Mouse (Mus musculus) adrenal gland, adult 8-10 months (tissue): Measurements from ENCODE around the gene Nat14. TPM values are rescaled to one million over a fixed set of nuclear protein-coding genes. Genes with fewer than 3 reads are reported as not detected.
A peak's percentile ranks its signal among the peaks of the same experiment; 100 is the strongest.
"Not testable (repeated sequence)": the region's sequence is repeated elsewhere in the genome, so short reads cannot be mapped to it uniquely, and the experiment has no call there.

Experiments
- DNase-seq: peaks from one replicate; pipeline ENCODE4 v3.0.0; 2022
- total RNA-seq, 4 experiments: library from RNA; stranded (reverse); gene quantifications; 2 replicates each; pipeline ENCODE4 v1.2.4; 2022

The Nat14 gene
- total RNA-seq, result 10 to 100 TPM in 2 of 4 experiments, 1 to 10 TPM in 2; 8.5 to 13.3 (median 10.4) TPM

DNA sequence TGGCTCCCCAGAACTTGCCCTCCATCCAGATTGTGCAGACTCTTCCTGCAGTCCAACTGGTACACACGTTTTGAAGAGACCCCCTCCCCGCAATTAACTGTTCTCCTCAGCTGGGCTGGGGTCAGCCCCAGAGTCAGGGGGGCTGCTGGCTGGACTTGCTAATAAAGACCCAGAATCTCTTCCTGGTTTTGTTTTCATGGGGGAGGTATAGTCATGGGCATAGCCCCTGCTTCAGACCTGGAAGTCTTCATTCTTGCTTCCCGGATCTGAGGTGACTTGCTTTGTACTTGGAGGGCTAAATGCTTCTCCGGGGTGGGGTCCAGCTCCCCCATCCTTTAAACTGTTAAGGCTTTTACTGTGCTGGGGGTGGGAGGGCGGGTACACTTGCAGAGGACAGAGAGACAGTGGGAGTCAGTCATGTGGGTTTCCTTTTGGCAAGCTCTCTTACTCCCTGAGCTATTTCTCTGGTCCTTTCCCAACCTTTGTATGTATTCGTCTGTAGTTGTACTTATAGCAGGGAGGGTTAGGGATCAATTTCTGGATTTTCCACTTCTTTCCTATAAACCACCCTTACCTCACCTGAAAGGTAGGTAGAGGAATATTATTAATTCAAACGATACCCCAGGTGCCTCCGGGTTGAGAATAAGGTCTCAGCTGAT is at the start of gene Nat14:
TSS of gene Nat14 (plus strand) at position 205 of the 659 bp plus-strand sequence.
- no peak for DNase-seq

DNA sequence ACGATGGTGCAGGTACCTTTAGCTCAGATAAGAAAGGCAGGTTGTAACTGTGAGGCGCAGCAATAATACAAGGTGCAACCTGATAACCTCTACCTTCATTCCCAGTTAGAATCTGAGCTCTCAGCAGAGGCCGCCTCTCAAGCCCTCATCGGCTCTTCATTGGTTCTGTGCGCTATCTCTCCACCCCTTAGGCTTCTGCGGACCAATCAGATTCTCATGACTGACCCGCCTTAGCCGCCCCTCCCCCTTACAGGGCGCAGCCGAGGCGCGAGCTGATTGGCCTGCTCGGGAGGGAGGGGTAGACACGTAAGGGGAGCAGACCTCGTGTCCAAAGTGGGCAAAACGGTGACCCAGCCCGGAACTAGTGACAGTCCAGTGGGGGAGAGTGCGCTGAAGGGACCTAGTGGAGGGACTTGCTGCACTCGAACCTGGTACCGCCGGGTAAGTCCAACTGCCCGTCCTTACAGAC is 45.0 kb upstream of the Nat14 start, which contains the start of gene Isoc2a:
TSS of gene Isoc2a (plus strand) at position 401 of the 469 bp plus-strand sequence.
- peak; percentile 91 for DNase-seq

DNA sequence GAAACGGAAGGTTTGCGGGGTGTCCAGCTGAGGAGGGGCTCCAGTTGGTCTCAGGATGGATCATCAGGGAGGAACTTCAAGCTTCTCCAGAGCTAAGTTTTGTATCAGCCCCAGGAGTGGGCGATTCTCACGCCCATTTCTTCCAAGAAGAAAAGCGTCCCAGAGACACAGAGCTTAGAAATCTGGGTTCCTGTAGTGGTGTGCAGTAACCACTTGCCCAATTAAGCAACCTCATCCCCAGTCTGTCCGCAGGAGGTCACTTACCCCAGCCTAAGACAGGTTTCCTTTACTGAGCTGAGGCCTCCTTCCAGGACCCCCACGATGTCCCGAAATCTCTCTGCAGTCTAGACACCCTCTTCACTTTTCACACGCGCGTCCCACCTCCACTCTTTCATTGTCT is 44.6 kb upstream of the Nat14 start:
- DNase-seq, result no peak

DNA sequence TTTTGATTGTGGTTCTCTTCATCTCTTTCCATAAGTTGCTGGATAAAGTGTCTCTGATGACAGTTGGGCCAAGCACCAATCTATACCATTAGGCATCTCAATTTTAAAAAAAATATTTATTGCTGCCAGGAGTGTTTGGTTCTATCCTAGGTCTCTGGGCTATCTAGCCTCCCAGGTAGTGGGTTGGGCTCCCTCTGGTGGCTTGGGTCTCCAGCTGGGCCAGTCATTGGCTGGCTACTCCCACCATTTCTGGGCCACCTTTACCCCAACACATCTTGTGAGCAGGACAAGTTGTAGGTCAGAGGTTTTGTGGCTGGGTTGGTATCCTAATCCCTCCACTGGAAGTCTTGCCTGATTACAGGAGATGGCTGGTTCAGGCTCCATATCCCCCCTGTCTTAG is 43.6 kb upstream of the Nat14 start:
- no peak for DNase-seq

DNA sequence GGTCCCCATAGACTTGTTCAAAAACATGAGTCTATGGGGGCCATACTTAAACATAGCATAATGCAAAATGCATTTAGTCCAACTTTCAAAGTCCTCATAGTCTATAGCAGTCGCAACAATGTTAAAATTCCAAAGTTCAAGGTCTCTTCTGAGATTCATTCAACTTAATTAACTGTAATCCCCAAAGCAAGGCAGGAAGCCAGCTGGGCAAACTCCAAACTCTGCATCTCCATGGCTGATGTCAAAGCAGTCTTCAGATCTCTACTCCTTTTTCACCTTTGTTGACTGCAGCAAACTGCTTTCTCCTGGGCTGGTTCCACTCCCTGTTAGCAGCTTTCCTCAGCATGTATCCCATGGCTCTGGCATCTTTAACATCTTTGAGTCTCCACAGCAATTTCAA is 42.8 kb upstream of the Nat14 start:
- DNase-seq, result not testable (repeated sequence)

DNA sequence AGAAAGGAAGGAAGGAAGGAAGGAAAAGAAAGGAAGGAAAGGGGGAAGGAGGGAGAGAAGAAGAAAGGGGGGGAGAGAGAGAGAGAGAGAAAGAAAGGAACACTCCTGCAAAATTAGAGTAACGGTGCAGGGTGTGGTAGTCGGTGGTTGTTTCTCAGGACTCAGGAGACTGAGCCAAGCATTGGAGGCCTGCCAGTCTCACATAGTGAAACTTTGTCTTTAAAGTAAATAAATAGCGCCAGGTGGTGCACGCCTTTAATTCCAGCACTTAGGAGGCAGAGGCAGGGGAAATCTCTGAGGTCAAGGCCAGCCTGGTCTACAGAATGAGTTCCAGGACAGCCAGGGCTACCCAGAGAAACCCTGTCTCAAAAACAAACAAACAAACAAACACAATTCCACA is 35.1 kb upstream of the Nat14 start:
- no peak for DNase-seq

DNA sequence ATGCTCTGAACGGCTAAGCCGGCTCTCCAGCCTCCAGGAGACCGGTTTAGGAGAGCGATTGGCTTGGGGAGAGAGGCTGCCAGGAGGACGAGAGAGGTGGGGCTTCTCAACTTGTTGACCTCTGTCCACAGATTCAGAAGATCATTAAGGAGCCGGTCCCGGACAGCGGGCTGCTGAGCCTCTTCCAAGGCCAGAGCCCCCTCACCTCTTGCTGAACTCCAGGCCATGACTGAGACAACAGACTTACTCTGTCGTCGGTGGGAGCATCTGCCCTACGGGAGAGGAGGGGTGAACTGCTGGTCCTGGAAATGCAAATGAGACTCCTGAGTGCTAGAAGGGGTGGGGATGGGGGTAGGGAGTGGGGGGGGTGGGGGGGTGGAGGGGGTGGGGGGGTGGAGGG is 26.6 kb upstream of the Nat14 start:
- DNase-seq, result no peak

DNA sequence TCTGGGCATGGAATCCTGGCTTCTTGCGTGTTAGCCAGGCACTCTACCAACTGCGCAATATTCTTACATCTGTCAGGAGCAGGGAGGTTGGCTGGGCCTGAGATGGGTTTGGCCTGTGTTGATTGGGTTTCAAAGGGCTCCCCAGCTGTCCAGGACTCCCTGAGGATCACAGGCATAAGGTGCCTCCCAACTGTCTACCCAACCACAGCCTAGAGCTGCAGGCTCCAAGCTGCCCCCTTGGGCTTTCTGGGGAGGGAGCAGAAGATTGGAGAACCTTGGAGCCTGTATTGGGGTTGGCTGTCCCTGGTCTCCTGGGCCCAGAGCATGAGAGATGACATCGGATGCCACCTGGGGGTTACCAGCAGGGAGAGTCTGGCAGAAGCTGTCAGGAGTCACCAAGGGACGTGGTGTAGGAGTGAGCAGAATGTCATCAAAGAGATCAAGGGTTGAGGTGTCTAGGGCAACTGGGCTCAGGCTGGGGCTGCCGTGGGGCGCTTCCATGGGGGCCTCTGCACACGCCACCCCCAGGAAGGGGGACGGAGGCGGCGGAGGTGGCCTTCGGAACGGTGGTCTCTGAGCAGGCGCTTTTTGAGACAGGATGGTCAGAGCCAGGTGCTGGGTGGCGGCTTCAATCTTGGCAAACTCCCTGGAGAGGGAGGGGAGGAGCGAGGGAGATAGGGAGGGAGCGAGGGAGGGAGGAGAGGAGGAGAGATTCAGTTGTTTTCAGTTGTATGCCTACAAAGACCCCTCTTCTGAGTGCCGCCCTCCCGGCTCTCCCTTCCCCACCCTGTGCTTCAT is 22.8 kb upstream of the Nat14 start:
- no peak for DNase-seq

DNA sequence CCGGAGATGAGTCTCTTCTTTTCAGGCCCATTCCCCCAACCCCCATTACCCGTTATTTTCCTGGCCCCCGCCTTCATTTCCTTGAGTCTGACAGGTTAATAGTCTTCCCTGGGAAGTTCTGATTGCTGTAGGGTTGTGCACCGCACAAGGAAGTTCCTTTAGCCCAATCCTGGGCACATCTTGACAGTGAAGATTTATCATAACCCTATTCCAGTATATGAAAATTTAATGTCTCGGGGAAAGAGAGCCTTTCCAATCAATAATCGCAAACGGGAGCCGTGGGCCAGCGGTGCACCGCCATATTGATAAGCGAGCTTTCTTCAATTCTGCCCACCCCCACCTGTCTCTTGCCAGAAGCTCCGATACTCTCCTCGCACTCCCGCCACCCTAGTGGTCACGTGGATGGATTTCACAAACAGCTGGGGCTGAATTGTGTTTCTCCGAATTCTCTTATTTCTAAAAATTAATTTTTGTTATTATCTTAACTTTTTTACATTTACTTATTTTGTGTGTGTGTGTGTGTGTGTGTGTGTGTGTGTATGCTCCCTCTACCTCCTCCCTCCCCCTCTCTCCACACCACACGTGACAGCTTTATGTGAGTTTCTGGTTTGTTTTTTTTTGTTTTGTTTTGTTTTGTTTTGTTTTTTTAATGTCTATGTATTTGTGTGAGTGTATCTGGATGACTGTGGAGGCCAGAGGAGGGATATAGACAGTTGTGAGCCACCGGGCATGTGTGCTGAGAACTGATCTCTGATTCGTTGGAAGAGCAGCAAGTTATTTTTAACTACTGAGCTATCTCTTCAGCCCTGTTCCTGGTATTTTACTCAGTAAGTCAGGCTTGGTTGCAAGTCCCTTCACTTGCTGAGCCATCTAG is 21.9 kb upstream of the Nat14 start:
- no peak for DNase-seq

DNA sequence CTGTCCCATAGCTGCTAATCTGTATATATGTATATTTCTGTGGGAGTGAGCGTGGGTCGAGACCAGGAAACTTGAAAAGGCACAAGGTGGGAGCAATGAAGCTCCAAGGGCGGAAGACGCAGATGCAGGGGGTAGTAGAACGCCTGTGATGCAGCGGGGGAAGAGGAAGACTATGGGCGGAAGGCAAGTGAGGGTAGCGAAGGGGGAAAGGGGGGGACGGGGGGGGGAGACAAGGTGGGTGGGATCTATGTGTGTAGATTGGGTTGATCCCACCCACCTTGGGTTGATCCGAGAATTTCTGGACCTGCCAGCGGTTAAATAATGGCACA is 21.3 kb upstream of the Nat14 start:
- DNase-seq, result no peak

DNA sequence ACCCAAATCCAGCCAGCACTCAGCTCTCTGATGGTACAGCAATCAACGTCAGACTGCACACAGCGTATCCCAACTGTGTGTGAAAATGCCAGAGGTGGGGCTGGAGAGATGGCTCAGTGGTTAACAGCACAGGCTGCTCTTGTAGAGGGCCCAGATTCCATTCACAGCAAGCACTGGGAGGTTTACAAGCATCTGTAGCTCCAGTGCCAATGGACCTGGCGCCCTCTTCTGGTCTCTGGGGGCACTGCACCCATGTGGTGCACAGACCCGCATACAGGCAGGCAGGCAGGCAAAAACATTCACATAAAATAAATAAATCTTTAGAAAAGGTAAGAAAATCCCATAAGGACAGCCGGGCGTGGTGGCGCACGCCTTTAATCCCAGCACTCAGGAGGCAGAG is 20.7 kb upstream of the Nat14 start:
- DNase-seq, result no peak

DNA sequence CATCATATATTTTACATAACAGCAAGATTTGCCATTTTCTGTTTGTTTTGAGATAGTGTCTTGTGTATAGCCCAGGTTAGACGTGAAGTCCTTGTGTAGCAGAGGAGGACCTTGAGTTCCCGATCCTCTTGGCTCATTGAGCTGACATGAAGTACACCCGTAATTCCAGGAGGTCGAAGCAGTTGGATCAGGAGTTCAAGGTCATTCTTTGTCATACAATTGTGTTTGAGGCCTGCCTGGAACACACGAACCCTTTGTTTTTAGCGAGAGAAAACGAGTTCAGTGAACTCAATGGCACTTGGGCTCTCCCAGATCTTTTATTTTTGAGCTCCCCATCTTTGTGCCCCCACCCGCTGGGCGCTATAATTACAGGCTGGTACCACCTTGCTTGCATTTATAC is 19.4 kb upstream of the Nat14 start:
- DNase-seq, result no peak

DNA sequence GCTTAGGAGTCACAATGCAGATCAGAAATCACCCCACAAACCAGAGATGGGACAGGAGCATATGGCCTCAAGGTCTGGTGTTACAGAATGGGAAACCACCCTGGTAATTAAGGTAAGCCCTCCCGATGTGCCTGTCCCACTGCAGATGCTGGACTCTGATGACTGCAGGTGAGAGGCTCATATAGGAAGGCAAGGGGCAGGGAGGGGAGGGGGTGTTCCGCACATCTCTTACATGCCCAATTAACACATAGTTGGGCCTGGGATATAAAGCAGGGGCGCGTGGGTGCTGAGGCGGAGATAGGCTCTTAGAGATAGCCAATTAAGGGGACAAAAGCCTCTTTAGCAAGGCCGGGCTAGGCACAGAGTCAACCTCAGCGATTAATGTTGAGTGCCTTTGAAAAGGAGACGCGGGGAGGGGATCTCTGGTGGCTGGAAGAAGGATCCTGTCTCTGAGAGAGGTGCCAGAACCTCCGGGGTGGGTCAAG is 15.3 kb upstream of the Nat14 start, which contains the start of gene Gm36210:
TSS of gene Gm36210 (minus strand) at position 51 of the 485 bp plus-strand sequence.
- no peak for DNase-seq

DNA sequence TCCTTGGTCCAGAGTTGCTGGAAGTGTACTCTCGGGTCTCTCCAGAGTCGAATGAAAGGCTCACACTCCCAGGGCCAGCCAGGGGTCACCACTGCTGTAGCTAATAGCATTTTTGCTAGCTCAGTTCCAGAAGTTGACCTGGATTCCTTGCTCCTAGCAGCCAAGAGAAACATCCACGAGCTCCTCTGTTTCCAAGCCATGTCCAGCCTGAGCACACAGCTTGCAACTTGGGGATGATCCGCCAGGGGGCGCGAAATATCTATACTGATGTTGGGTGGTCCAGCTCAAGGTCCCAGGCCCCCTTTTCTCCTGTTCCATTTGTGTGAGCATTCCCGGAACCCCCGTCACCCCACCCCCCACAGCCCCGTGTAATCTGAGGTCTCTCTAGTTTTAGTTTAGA is 10.3 kb upstream of the Nat14 start:
- DNase-seq, result no peak

DNA sequence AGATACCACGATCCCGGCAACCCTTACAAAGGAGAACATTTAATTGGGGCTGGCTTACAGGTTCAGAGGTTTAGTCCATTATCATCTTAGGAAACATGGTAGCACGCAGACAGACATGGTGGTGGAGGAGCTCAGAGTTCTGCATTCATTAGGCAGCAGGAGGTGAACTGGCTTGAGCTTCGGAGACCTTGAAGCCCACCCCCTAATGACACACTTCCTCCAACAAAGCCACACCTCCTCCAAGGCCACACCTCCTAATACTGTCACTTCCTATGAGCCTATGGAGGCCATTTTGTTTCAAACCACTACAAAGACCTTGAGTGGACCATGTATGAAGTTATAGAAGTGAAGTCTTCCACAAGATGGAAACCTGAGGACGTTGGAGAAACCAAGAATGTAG is 9.6 kb upstream of the Nat14 start:
- DNase-seq, result no peak

DNA sequence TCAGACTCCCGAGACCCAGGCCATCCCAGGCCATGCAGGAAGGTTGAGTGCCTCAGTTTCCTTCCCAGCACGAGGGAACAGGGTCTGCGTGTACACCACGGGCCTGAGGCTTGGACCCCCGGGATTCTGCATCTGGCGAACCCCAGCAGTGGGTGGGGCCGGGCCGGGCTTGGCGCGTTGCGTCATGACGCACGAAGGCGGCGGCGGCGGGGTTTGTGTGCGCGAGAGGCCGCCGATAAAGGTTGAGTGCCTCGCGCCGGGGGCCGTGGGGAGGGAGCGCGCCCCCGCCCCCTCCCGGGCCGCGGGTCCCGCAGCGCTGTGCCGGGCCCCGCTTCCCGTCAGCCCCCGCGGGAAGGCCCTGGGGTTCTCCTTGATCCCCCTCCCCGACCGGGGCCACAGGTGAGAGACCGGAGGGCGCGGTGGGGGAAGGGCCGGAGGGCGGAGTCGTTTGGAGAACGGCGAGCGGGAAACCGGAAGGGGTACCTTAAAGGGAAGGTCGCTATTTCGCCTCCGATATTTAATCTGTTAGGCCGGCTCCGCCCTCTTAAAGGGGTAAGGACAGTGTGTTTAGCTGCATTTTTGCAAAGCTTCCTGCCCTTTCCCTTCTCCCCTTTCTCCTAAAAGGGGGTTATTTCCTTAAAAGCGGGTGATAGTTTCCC is 6.7 kb upstream of the Nat14 start, which contains the start of gene Zfp628:
TSS of gene Zfp628 (plus strand) at position 211 of the 659 bp plus-strand sequence.
- peak; percentile 87 for DNase-seq

DNA sequence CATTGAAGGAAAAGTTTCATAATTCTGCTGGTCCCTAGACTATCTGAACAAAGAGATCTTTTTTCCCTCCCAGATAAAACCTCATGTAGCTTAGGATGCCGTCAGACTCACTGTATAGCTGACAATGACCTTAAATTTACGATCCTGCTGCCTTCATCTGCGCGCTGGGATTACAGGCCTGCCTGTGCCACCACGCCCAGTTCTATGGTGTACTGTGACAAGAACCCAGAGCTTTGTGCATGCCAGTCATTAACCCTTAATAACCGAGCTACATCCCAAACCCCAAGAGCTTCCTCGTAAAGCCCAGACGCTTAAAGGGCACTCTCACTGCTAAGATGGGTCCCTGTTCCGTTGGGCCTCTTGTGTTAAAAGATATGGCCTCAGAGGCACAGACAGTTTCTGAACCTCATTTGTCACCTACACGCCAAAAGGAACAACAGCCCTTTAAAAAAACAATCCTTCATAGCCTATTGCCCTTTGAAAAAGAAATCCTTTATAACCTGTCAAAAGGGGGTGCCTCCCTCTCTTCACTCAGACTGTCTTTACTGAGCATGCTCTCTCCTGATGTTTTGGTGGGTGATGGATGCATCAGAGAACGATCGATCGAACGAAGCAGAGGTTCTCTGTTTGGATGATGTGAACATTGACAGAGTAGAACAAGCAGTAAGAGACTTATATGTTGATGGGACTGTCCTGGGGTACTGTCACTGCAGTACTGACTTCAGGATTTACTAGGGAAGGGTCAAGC is 6.0 kb upstream of the Nat14 start:
- DNase-seq, result no peak

DNA sequence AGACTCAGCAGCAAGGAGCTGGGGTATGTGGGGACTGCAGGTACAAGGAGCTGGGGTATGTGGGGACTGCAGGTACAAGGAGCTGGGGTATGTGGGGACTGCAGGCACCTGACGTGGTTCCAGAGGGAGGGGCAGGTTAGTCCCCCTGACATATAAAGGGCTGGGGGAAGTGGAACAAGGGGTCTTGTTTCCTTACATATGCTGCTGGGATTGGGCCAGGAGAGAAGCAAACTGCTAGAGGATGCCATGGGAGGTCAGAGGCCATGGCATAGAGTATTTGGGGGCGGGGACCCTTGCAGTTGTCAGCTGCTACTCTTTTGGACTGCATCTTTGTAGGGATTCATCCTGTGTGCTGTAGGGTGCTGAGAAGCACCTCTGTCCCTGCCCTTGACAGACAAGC is 4.3 kb upstream of the Nat14 start:
- DNase-seq, result no peak

DNA sequence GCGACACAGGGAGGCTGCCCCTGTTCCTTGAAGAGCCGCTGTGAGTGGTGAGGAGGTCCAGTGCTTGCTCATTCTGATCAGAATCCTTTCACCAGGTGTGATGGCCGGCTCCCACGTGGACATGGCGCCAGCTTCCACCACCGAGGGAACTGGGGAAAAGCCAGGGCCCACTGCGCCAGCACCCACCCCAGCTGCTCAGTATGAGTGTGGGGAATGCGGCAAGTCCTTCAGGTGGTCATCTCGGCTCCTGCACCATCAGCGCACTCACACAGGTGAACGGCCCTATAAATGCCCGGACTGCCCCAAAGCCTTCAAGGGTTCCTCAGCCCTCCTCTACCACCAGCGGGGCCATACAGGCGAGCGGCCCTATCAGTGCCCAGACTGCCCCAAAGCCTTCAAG is 3.1 kb upstream of the Nat14 start:
- no peak for DNase-seq

DNA sequence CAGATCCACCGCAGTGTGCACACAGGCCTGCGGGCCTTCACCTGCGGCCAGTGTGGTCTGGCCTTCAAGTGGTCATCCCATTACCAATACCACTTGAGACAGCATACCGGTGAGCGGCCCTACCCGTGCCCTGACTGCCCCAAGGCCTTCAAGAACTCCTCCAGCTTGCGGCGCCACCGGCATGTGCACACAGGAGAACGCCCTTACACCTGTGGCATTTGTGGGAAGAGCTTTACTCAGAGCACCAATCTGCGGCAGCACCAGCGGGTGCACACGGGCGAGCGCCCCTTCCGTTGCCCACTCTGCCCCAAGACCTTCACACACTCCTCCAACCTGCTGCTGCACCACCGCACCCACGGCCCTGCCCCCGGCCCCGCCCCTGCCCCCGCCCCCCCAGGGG is 2.7 kb upstream of the Nat14 start:
- no peak for DNase-seq

DNA sequence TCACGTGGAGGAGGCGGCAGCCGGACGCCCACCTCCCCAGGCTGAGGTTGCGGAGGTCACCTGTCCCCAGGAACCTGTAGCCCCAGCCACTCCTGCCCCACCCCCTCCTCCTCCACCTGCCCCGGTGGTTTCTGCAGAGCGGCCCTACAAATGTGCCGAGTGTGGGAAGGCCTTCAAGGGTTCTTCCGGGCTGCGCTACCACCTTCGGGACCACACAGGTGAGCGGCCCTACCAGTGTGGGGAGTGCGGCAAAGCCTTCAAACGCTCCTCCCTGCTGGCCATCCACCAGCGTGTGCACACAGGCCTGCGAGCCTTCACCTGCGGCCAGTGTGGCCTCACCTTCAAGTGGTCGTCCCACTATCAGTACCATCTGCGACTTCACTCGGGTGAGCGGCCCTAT is 1.9 kb upstream of the Nat14 start:
- no peak for DNase-seq
